Mouse (Mus musculus) bone marrow macrophage, adult 2 months (primary cell): ENCODE data around the gene Map3k21.

Experiments used
- CTCF ChIP-seq: IDR thresholded peaks from 2 replicates; pipeline ENCODE4 v1.5.1; 2012; ENCODE audit warnings: low read depth, mild to moderate bottlenecking, low read length, moderate library complexity
- POLR2A ChIP-seq: IDR thresholded peaks from 2 replicates; pipeline ENCODE4 v1.6.1; 2012; ENCODE audit warnings: mild to moderate bottlenecking, low read depth, low read length, borderline replicate concordance

DNA sequence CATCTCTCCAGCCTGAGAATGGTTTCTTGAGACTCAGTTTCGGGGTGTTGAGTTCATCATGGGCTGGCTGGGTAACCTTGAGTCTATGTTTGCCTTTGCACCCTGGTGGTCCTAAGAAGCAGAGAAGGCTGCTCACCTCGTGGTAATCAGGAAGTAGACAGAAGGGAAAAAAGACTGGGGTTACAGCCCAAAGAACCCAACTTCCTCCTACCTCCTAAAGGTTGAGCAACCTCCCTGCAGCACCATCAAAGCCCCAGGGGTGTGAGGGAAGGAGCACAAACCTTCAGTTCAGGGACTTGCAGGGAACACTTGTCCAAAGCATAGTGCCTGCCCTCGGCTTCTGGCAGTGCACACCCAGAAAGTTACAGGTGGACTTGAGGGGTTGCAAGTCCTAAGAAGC is 73.3 kb downstream of the Map3k21 start:
- TF ChIP-seq CTCF (no peak), POLR2A (no peak)
